Mouse (Mus musculus) CH12.LX (cell line): ENCODE measurements around the gene Anks1b.

Experiments used
- EP300 ChIP-seq: IDR thresholded peaks from 2 replicates; pipeline ENCODE4 v1.6.1; 2011; ENCODE audit warnings: low read length, improper control_type of control experiment
- HCFC1 ChIP-seq: IDR thresholded peaks from 2 replicates; pipeline ENCODE4 v1.6.1; 2012; ENCODE audit warnings: low read depth, mild to moderate bottlenecking, inconsistent platforms, low read length, improper control_type of control experiment

DNA sequence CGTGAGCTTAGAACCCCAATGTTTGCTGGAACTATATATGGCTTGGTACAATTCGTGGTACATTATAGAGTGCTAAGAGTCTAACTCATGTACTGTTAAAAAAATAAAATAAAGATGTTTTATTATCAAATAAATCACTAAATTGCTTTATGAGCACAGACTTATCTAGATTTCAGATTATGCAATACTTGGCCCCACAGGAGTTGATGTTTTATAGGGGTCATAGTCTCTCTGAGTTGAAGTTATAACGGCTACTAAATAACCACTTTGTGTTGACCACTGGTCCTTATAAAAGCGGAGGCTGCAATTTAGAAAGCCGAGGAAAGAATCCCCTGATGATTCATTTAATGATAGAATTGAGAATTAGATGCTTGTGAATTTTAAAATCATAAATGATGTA lies 323.6 kb downstream of the Anks1b start:
- TF ChIP-seq HCFC1 (no peak), EP300 (no peak)
